Mouse (Mus musculus) stomach, embryonic 16.5 days (tissue): ENCODE measurements around the gene Itga9. TPM values are rescaled to one million over a fixed set of nuclear protein-coding genes. Genes with fewer than 3 reads are reported as not detected.

Source experiments
- ATAC-seq: fragments of 200-750 bp; cut with Nextera tagmentation; 2 replicates; pipeline ENCODE4 v1.8.0; 2017; ENCODE audit warnings: moderate number of reproducible peaks, moderate TSS enrichment; ENCODE audit not compliant: insufficient read depth, low FRiP score
- H3K27ac ChIP-seq: fragments of 300-500 bp; sonication (generic); 2 replicates; pipeline ENCODE4 v1.5.1; 2014; ENCODE audit warnings: low read length
- H3K27me3 ChIP-seq: fragments of 300-500 bp; sonication (generic); 2 replicates; pipeline ENCODE4 v1.6.1; 2014; ENCODE audit warnings: low read length, control low read depth, mixed read lengths; ENCODE audit not compliant: control insufficient read depth, insufficient read depth
- H3K36me3 ChIP-seq: fragments of 300-500 bp; sonication (generic); 2 replicates; pipeline ENCODE4 v1.6.1; 2014; ENCODE audit warnings: low read length; ENCODE audit not compliant: control insufficient read depth, insufficient read depth
- H3K4me1 ChIP-seq: fragments of 300-500 bp; sonication (generic); 2 replicates; pipeline ENCODE4 v1.6.1; 2014; ENCODE audit warnings: low read length, control low read depth, mixed read lengths; ENCODE audit not compliant: control insufficient read depth, insufficient read depth
- H3K4me2 ChIP-seq: fragments of 300-500 bp; sonication (generic); 2 replicates; pipeline ENCODE4 v1.6.1; 2014; ENCODE audit warnings: low read depth, low read length, mixed read lengths
- H3K4me3 ChIP-seq: fragments of 300-500 bp; sonication (generic); replicated peaks from 2 replicates; pipeline ENCODE4 v1.5.1; 2014; ENCODE audit warnings: mild to moderate bottlenecking, low read length
- H3K9ac ChIP-seq: fragments of 300-500 bp; sonication (generic); 2 replicates; pipeline ENCODE4 v1.6.1; 2014; ENCODE audit warnings: low read length
- H3K9me3 ChIP-seq: fragments of 300-500 bp; sonication (generic); replicated peaks from 2 replicates; pipeline ENCODE4 v1.6.1; 2016; ENCODE audit warnings: low read length, control low read depth; ENCODE audit not compliant: control insufficient read depth
- WGBS: fragments of 180-500 bp; shearing (Covaris S2); extraction: QIAGEN DNeasy Blood & Tissue Kit; methylation state at CpG from one replicate; pipeline ENCODE4 v1.1.7; 2014; 5-methylcytosine and 5-hydroxymethylcytosine counted together
- polyA plus RNA-seq: library from polyadenylated mRNA; unstranded; fragments of >200 nt; fragmentation: Nextera tagmentation; extraction: Ambion mirVana; gene quantifications from 2 replicates; pipeline ENCODE4 v1.2.1, GENCODE M21; 2015

Gene Itga9
- polyA plus RNA-seq, 1 experiment from 2014 or later, result 5.5 TPM

DNA sequence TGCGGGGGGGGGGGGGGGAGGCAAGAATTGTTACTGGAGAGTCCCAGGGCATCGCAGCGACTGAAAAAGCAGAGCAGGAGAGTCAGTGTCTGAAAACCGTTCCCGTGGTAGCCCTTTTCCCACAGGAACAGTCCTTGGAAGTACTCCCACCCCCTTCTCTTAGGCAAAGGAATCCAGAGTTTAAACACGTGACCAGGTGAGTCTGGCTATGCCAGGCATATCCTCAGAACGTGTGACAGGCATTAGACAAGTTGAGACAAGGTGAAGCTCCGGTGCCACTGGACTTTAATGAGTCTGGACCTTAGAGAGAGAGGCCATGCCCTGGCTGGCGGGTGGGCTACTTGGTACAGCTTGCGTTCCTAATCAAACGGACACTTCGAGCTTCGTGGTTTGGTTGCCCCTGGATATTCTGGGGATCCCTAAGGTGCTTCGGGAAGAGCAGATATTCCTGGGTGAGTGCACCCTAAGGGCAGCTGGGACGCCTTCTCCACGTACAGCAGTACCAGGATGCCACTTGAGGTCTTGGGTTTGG, 318.1 kb downstream of the Itga9 start:
- no peaks in the 10 kb centered on the region for H3K27me3 ChIP-seq
- no peaks in the 10 kb centered on the region for H3K36me3 ChIP-seq
- peak overlapping the region; percentile 82 for H3K9ac ChIP-seq
- 21% methylated on average over 16 of the region's 16 CpGs for WGBS
- peaks cover 39% of the 10 kb centered on the region for H3K4me1 ChIP-seq
- no peaks in the 10 kb centered on the region for H3K9me3 ChIP-seq
- peak overlapping the region; percentile 90 for H3K4me3 ChIP-seq
- peak overlapping the region; percentile 71; the same call in 1 of the 2 replicates for H3K27ac ChIP-seq
- no peak for ATAC-seq
- peak overlapping the region; percentile 98 for H3K4me2 ChIP-seq

DNA sequence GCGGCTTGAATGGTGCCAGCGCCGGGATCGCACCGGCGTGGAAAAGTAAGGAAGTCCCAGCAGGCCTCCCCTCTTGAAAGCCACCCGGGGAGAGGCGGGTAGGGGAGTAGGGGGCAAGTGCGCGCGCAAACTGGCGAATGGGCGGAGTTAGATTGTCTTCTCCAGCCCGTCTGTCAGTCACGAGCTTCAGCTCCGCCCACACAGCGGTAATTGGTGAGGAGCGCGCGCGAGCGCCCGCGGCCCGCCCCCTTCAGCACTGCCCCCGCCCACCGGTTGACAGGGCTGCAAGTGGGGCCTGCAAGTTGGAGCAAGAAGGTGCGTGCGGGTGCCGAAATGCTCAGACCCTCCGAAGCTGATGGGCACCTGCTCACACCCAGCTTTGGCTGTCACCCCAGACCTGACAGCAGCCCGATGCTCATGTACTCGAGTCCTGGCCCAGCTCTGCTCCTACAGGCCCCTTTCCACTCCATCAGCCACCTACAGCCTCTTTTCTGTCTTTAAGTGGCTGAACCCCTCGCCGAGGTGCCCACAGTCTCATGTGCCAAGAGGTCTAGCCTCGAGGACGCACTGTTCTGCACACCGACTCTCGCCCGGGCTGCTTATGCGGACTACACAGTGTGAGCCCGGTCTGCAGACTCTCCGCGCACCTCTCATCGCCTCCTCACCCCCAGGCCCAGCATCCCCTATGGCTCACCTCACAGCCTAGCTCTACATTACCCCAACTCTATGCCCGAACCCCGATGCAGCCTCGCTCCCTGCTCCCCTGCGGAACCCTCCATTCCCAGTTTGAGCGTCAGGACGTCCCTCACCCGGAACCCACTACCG, 319.0 kb downstream of the Itga9 start:
- peaks cover 35% of the 10 kb centered on the region for H3K4me1 ChIP-seq
- no peaks in the 10 kb centered on the region for H3K27me3 ChIP-seq
- H3K4me3 ChIP-seq, result peak overlapping the region; percentile 90
- peak overlapping the region; percentile 92 for H3K27ac ChIP-seq
- H3K9ac ChIP-seq, result peak overlapping the region; percentile 92
- H3K9me3 ChIP-seq, result no peaks in the 10 kb centered on the region
- peak overlapping the region; percentile 98 for H3K4me2 ChIP-seq
- under 1% methylated on average over 53 of the region's 53 CpGs for WGBS
- no peaks in the 10 kb centered on the region for H3K36me3 ChIP-seq
- ATAC-seq, result peak; percentile 89

DNA sequence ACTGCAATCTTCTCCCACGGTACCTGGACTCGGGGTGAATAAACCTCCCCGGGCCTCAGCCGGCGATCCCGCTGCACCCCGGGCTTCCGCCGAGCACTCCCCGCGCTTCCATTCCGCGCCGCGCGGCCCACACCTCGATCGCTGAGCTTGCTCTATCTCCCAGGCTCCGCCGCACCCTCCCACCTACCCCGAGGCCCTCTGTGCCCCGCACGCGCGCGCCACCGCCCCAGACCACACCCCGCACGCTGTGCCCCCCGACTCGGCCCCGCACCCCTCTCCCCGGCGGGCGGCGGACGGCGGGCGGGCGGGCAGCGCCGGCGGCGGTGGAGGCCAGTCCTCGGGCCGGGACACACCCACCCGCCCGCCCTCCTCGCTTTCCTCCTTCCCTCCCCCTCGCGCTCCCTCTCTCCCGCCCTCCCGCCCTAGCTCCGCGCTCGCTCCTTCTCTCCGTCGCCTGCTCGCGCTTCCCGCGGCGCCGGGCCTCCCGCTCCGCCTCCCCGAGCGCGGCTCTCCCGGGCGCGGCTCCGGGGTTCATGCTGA, 319.7 kb downstream of the Itga9 start, which contains the start of gene Ctdspl:
TSS of gene Ctdspl (plus strand) at position 343 of the 540 bp plus-strand sequence.
- peak within 1 kb of the TSS; percentile 98 for H3K4me2 ChIP-seq
- H3K4me1 ChIP-seq, result peaks cover 34% of the 10 kb centered on the region
- no peaks in the 10 kb centered on the region for H3K9me3 ChIP-seq
- under 1% methylated on average over 49 of the region's 73 CpGs for WGBS
- H3K27ac ChIP-seq, result peak within 1 kb of the TSS; percentile 92
- H3K27me3 ChIP-seq, result no peaks in the 10 kb centered on the region
- peak within 1 kb of the TSS; percentile 92 for H3K9ac ChIP-seq
- peak; percentile 63 for ATAC-seq
- H3K36me3 ChIP-seq, result no peaks in the 10 kb centered on the region
- peak within 1 kb of the TSS; percentile 90 for H3K4me3 ChIP-seq

DNA sequence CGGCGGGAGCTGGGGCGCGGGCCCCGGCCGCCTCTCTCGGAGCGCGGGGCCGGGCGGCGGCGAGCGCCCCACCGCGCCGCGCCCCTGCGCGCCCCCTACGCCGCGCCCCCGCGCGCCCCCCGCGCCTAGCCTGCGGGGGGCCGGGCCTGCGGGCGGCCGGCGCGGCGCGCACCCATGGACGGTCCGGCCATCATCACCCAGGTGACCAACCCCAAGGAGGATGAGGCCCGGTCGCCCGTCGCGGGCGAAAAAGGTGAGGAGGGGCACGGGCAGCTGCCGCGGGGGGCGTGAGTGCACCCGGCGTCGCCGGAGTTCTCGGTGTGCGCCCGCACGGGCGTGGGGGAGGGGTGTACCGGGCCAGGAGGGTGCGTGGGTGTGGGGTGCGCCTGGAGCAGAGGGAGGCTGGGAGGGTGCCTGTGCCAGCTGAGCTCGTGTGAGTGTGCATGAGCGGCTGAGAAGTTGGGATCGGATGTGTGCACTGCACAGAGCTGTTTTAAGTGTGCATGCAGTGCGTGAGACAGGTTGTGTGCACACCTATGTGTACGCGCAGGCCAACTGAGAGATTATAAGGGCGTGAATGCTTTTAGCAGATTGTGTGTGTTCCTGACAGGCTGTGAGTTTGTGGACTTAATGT, 320.3 kb downstream of the Itga9 start:
- Histone ChIP-seq H3K27me3 (no peaks in the 10 kb centered on the region), H3K4me3 (peak overlapping the region; percentile 90), H3K4me1 (peaks cover 34% of the 10 kb centered on the region), H3K27ac (peak overlapping the region; percentile 92), H3K4me2 (peak overlapping the region; percentile 98), H3K36me3 (no peaks in the 10 kb centered on the region), H3K9ac (peak overlapping the region; percentile 92), H3K9me3 (no peaks in the 10 kb centered on the region)
- WGBS, result 1% methylated on average over 62 of the region's 68 CpGs
- ATAC-seq, result peak; percentile 5; the same call in 1 of the 2 replicates

DNA sequence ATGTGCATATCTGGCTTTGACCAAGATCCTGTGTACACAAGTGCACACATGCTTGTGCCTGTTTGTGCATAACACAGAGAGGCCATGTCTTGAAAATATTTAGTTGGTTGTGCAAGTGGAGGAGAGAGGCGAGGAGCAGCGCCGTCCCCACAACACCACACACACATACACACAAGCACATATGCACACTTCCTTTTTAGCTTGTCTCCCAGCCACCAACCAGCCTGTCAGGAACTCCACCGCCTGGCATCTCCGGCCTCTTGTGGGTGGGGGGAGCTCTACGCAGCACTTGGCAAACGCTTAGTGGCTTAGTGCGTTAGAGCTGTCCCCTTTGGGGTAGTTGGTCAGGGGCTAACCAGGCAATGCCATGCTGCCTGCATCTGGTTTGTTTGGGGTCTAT, 321.0 kb downstream of the Itga9 start:
- Histone ChIP-seq H3K9me3 (no peaks in the 10 kb centered on the region), H3K27me3 (no peaks in the 10 kb centered on the region), H3K27ac (peak overlapping the region; percentile 92), H3K9ac (peak overlapping the region; percentile 92), H3K4me1 (peaks cover 34% of the 10 kb centered on the region), H3K4me2 (peak overlapping the region; percentile 98), H3K36me3 (no peaks in the 10 kb centered on the region), H3K4me3 (peak overlapping the region; percentile 90)
- ATAC-seq, result no peak
- WGBS, result 14% methylated on average over 8 of the region's 8 CpGs

DNA sequence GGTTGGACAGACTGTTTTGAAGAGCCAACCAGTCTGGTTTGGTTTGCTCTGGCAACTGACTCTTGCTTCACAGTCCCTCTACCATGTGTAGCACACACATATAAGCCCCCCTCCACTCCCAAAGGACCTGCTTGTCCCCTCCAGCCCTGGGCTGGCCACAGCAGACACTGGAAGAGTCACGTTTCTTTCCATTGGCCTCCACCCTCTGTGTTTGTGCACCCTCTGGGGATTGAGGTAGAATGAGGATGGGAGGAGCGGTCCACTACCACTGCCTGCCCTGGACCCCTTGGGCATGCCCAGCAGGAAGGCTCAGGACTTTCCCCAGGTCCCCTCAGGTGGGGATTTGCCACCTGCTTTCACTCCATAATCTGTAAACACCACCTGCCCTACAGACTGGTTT, 321.5 kb downstream of the Itga9 start:
- no peak for ATAC-seq
- H3K4me1 ChIP-seq, result peaks cover 34% of the 10 kb centered on the region
- H3K4me2 ChIP-seq, result peak overlapping the region; percentile 98

DNA sequence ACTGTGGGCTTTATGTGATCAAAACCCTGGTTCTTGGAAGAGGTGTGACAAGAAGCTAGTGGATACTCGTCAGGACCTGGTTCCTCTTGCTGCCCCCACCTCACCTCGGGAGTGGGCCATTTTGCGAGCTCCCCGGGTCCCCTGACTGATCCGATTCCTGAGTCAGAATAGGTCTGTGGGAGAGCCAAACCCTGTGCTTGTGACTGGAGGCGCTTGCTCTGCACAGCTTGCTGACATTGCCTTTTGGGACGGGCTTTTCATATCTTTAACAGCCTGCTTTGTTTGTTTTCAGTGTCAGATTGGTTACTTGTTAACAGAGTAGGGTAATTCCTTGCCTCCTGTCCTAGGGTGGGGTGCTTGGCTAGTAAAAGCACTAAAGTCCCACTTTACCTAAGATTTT, 322.2 kb downstream of the Itga9 start:
- Histone ChIP-seq H3K36me3 (no peaks in the 10 kb centered on the region), H3K9ac (peak overlapping the region; percentile 92), H3K4me2 (peak overlapping the region; percentile 98), H3K4me3 (peak overlapping the region; percentile 90), H3K9me3 (no peaks in the 10 kb centered on the region), H3K27ac (peak overlapping the region; percentile 92), H3K4me1 (peaks cover 34% of the 10 kb centered on the region), H3K27me3 (no peaks in the 10 kb centered on the region)
- no peak for ATAC-seq
- WGBS, result 38% methylated on average over 7 of the region's 7 CpGs

More for the DNA sequence above, 321.5 kb downstream of the Itga9 start:
- Histone ChIP-seq H3K27ac (peak overlapping the region; percentile 92), H3K4me3 (peak overlapping the region; percentile 90), H3K36me3 (no peaks in the 10 kb centered on the region), H3K27me3 (no peaks in the 10 kb centered on the region), H3K9me3 (no peaks in the 10 kb centered on the region), H3K9ac (peak overlapping the region; percentile 92)
- 55% methylated on average over 2 of the region's 2 CpGs for WGBS

DNA sequence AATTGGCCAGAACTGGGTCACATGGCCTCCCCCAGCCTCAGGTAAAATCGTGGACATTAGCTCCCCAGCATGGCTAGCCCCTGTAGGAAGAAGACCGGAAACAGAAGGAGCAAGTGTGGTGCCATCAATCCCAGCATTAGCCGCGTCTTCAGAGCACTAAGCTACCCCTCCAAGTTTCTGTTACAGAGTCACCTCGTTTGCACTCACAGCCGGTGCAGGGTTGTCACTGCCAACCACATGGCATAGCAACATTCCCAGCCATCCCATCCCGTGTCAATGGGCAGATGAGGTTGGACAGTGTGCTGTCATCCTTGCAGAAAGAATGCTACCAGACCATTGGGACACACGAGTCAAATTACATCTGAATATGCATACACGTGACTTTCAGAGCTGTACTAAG, 324.1 kb downstream of the Itga9 start:
- peaks cover 38% of the 10 kb centered on the region for H3K4me1 ChIP-seq
- H3K9me3 ChIP-seq, result no peaks in the 10 kb centered on the region
- no peak for ATAC-seq
- no peak overlapping the region for H3K27ac ChIP-seq
- no peak overlapping the region for H3K4me2 ChIP-seq
- no peak overlapping the region for H3K9ac ChIP-seq
- 77% methylated on average over 9 of the region's 9 CpGs for WGBS
- H3K4me3 ChIP-seq, result no peak overlapping the region
- H3K27me3 ChIP-seq, result no peaks in the 10 kb centered on the region
- no peaks in the 10 kb centered on the region for H3K36me3 ChIP-seq
